Mouse (Mus musculus): ENCODE data around the gene Lyg1.

- TF ChIP-seq CTCF (IDR thresholded peaks at IDR 0.05; ENCODE audit: low read depth, low read length) (peak; percentile 2), POLR2A (IDR thresholded peaks at IDR 0.05; ENCODE audit: insufficient read depth, low read length) (no peak), EP300 (IDR thresholded peaks at IDR 0.05; ENCODE audit: insufficient read depth, low read depth, low read length) (no peak)
These were observed 8.0 kb upstream of the Lyg1 start for GRCm38 (mm10) chr1:37965571-37965970.

Measured in ES-Bruce4 (cell line).